Mouse (Mus musculus) heart, embryonic 14.5 days (tissue): ENCODE results near the gene Nop53. TPM values are rescaled to one million over a fixed set of nuclear protein-coding genes. Genes with fewer than 3 reads are reported as not detected.

Experiments
- ATAC-seq: fragments of 200-750 bp; cut with Nextera tagmentation; 2 replicates; pipeline ENCODE4 v1.8.0; 2017; ENCODE audit warnings: low read depth, moderate TSS enrichment; ENCODE audit not compliant: insufficient number of reproducible peaks, insufficient read depth, low FRiP score
- H3K27ac ChIP-seq, 2 experiments: fragments of 200-500 bp in 1 of 2; fragments of 300-500 bp in 1 of 2; sonication (generic) in 1 of 2; replicated peaks in 1 of 2; 2 replicates each; pipeline ENCODE4 v1.5.1; 2012 to 2014; ENCODE audit warnings: low read depth in 2 of 2, low read length in 2 of 2, control low read depth in 1 of 2, mild to moderate bottlenecking in 1 of 2, mixed read lengths in 1 of 2; ENCODE audit not compliant: control insufficient read depth in 1 of 2, insufficient read depth in 1 of 2
- H3K27me3 ChIP-seq: fragments of 300-500 bp; sonication (generic); 2 replicates; pipeline ENCODE4 v1.6.1; 2014; ENCODE audit warnings: mild to moderate bottlenecking, low read length, control low read depth; ENCODE audit not compliant: control insufficient read depth, insufficient read depth
- H3K36me3 ChIP-seq: fragments of 300-500 bp; sonication (generic); 2 replicates; pipeline ENCODE4 v1.6.1; 2014; ENCODE audit warnings: mild to moderate bottlenecking, control low read depth, low read length, mixed read lengths; ENCODE audit not compliant: control insufficient read depth, insufficient read depth
- H3K4me1 ChIP-seq, 2 experiments: fragments of 200-500 bp in 1 of 2; fragments of 300-500 bp in 1 of 2; sonication (generic) in 1 of 2; 2 replicates each; pipeline ENCODE4 v1.6.1; 2012 to 2014; ENCODE audit warnings: low read length in 2 of 2, control low read depth in 1 of 2, mixed read lengths in 1 of 2; ENCODE audit not compliant: control insufficient read depth in 2 of 2, insufficient read depth in 2 of 2
- H3K4me2 ChIP-seq: fragments of 300-500 bp; sonication (generic); 2 replicates; pipeline ENCODE4 v1.6.1; 2014; ENCODE audit warnings: mild to moderate bottlenecking, low read length
- H3K4me3 ChIP-seq, 2 experiments: fragments of 200-500 bp in 1 of 2; fragments of 300-500 bp in 1 of 2; sonication (generic) in 1 of 2; 2 replicates each; pipeline ENCODE4 v1.5.1; 2012 to 2014; ENCODE audit warnings: low read length in 2 of 2, mild to moderate bottlenecking in 2 of 2, control low read depth in 1 of 2, low read depth in 1 of 2, moderate library complexity in 1 of 2; ENCODE audit not compliant: control insufficient read depth in 1 of 2, insufficient read depth in 1 of 2
- H3K9ac ChIP-seq: fragments of 300-500 bp; sonication (generic); 2 replicates; pipeline ENCODE4 v1.6.1; 2014; ENCODE audit warnings: mild to moderate bottlenecking, low read length
- H3K9me3 ChIP-seq: fragments of 300-500 bp; sonication (generic); 2 replicates; pipeline ENCODE4 v1.6.1; 2016; ENCODE audit warnings: low read length, control low read depth; ENCODE audit not compliant: control insufficient read depth
- WGBS: fragments of 180-500 bp; shearing (Covaris S2); extraction: QIAGEN DNeasy Blood & Tissue Kit; methylation state at CpG from one replicate; pipeline ENCODE4 v1.1.7; 2014; 5-methylcytosine and 5-hydroxymethylcytosine counted together
- polyA plus RNA-seq: library from polyadenylated mRNA; unstranded; fragments of >200 nt; fragmentation: Nextera tagmentation; extraction: Ambion mirVana; gene quantifications from 2 replicates; pipeline ENCODE4 v1.2.1, GENCODE M21; 2014

The Nop53 gene
- polyA plus RNA-seq, 1 experiment from 2014 or later, result 121 TPM

DNA sequence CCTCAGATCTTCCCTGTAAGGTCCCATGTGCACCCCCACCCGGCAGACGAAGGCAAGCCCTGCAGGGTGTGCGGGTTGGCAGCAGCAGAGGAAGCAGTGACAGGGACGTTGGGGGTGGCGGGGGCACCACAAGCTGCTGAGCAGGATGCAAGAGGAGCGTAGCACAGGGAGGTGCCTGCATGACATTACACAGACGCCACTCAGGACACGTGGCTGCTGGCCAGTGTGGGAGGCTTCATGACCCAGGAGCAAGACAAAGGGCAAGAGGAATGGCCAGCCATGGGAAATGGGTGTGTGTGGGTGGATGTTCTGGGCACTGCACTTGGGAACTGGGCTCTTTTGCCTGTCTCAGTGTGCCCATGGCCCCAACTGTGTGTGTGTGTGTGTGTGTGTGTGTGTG, 34.4 kb upstream of the Nop53 start:
- Histone ChIP-seq H3K4me3 (no peak overlapping the region), H3K9me3 (no peaks in the 10 kb centered on the region), H3K4me2 (no peak overlapping the region), H3K9ac (no peak overlapping the region), H3K27ac (peak overlapping the region; percentile 44 to 81; a peak in 3 of 4 replicates), H3K27me3 (no peaks in the 10 kb centered on the region), H3K4me1 (peaks cover 10 to 27% of the 10 kb centered on the region in 2 experiments), H3K36me3 (peaks cover 52% of the 10 kb centered on the region)
- ATAC-seq, result peak; percentile 71
- 26% methylated on average over 8 of the region's 8 CpGs for WGBS

- no peaks in the 10 kb centered on the region for H3K9me3 ChIP-seq
- WGBS, result 76% methylated on average over 4 of the region's 4 CpGs
- peaks cover 72% of the 10 kb centered on the region for H3K36me3 ChIP-seq
- no peak overlapping the region for H3K4me2 ChIP-seq
- no peak overlapping the region for H3K9ac ChIP-seq
- no peaks in the 10 kb centered on the region for H3K27me3 ChIP-seq
- H3K4me1 ChIP-seq, result peaks cover 8 to 12% of the 10 kb centered on the region in 2 experiments; a peak in 3 of 4 replicates
- no peak overlapping the region for H3K4me3 ChIP-seq
- ATAC-seq, result no peak
- no peak overlapping the region for H3K27ac ChIP-seq
Measured at GRCm38 (mm10) chr7:15975904-15976303, 30.0 kb upstream of the Nop53 start.

DNA sequence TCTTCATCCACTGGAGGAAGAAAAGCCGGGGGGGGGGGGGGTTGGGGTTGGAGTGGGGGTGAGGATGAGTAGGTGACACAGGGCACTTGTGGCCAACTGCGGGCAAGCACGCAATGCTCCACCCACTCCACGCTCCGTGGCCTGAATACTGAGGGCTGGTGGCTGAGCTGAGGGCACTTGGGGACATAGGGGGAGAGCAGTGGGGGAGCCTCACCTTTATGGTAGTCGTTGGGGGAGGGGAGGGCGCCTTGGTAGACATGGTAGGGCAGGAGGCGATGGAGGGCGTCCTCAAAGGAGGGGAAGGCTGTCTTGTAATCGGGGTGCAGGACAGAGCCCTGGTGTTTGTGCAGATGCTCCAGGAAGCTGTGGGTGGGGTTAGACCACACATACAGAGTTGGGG, 29.6 kb upstream of the Nop53 start:
- Histone ChIP-seq H3K9me3 (no peaks in the 10 kb centered on the region), H3K4me1 (peaks cover 5 to 8% of the 10 kb centered on the region in 2 experiments; a peak in 3 of 4 replicates), H3K27ac (no peak overlapping the region), H3K36me3 (peaks cover 73% of the 10 kb centered on the region), H3K9ac (no peak overlapping the region), H3K27me3 (no peaks in the 10 kb centered on the region), H3K4me3 (no peak overlapping the region), H3K4me2 (no peak overlapping the region)
- WGBS, result 96% methylated on average over 10 of the region's 10 CpGs
- ATAC-seq, result no peak

GRCm38 (mm10) chr7:15974712-15975111, 28.8 kb upstream of the Nop53 start:
- Histone ChIP-seq H3K27ac (no peak overlapping the region), H3K9ac (no peak overlapping the region), H3K4me3 (no peak overlapping the region), H3K4me2 (no peak overlapping the region), H3K27me3 (no peaks in the 10 kb centered on the region), H3K36me3 (peaks cover 78% of the 10 kb centered on the region), H3K9me3 (0 out of 2 replicates have a peak, but pooled peaks cover 5% of the 10 kb centered on the region), H3K4me1 (peaks cover 0 to under 1% of the 10 kb centered on the region in 2 experiments; a peak in 2 of 4 replicates)
- no peak for ATAC-seq
- 55% methylated on average over 5 of the region's 5 CpGs for WGBS

GRCm38 (mm10) chr7:15972247-15972646, 26.4 kb upstream of the Nop53 start:
- no peak overlapping the region for H3K27ac ChIP-seq
- H3K27me3 ChIP-seq, result no peaks in the 10 kb centered on the region
- whole genome bisulfite sequencing, result 78% methylated on average over 25 of the region's 25 CpGs
- H3K4me1 ChIP-seq, result no peaks in the 10 kb centered on the region
- peaks cover 66% of the 10 kb centered on the region for H3K36me3 ChIP-seq
- no peak overlapping the region for H3K9ac ChIP-seq
- ATAC-seq, result no peak
- no peak overlapping the region for H3K4me2 ChIP-seq
- H3K4me3 ChIP-seq, result no peak overlapping the region
- H3K9me3 ChIP-seq, result 0 out of 2 replicates have a peak, but pooled peaks cover 5% of the 10 kb centered on the region

- Histone ChIP-seq H3K4me1 (peaks cover 3 to 4% of the 10 kb centered on the region in 2 experiments), H3K36me3 (peaks cover 45% of the 10 kb centered on the region), H3K4me3 (no peak overlapping the region), H3K4me2 (no peak overlapping the region), H3K9ac (no peak overlapping the region), H3K27ac (no peak overlapping the region), H3K9me3 (0 out of 2 replicates have a peak, but pooled peaks cover 5% of the 10 kb centered on the region), H3K27me3 (no peaks in the 10 kb centered on the region)
- WGBS, result 80% methylated on average over 3 of the region's 3 CpGs
- no peak for ATAC-seq
Measured at GRCm38 (mm10) chr7:15969674-15970073, 23.8 kb upstream of the Nop53 start.

- Histone ChIP-seq H3K36me3 (peaks cover 40% of the 10 kb centered on the region), H3K9me3 (0 out of 2 replicates have a peak, but pooled peaks cover 5% of the 10 kb centered on the region), H3K27ac (no peak overlapping the region), H3K9ac (no peak overlapping the region), H3K4me3 (no peak overlapping the region), H3K27me3 (no peaks in the 10 kb centered on the region), H3K4me1 (peaks cover 14 to 18% of the 10 kb centered on the region in 2 experiments), H3K4me2 (no peak overlapping the region)
- 86% methylated on average over 8 of the region's 8 CpGs for WGBS
- ATAC-seq, result no peak
Measured at GRCm38 (mm10) chr7:15968322-15968721, 22.4 kb upstream of the Nop53 start.

- peak within 1 kb of the TSS in 1 of 2 experiments; percentile 19; a peak in 3 of 4 replicates for H3K27ac ChIP-seq
Measured at GRCm38 (mm10) chr7:15967312-15967711, 21.4 kb upstream of the Nop53 start, which contains the start of gene Ehd2. Ehd2 (minus strand) TSS chr7:15967567.

More at GRCm38 (mm10) chr7:15967312-15967711, 21.4 kb upstream of the Nop53 start, which contains the start of gene Ehd2:
- Histone ChIP-seq H3K36me3 (peaks cover 34% of the 10 kb centered on the region), H3K4me2 (peak within 1 kb of the TSS; percentile 68), H3K4me3 (peak within 1 kb of the TSS; percentile 51 to 57), H3K9ac (peak within 1 kb of the TSS; percentile 81), H3K4me1 (peaks cover 23 to 28% of the 10 kb centered on the region in 2 experiments), H3K9me3 (0 out of 2 replicates have a peak, but pooled peaks cover 5% of the 10 kb centered on the region), H3K27me3 (no peaks in the 10 kb centered on the region)
- ATAC-seq, result peak; percentile 69
- under 1% methylated on average over 22 of the region's 22 CpGs for WGBS
